Mouse (Mus musculus): Measurements from ENCODE around the gene Tspyl3. TPM values are rescaled to one million over a fixed set of nuclear protein-coding genes. Genes with fewer than 3 reads are reported as not detected.

Gene Tspyl3
- polyA plus RNA-seq (2014; fragmentation: Illumina TruSeq; extraction: RNeasy Lipid Tissue Mini Kit (QIAGEN cat#74804); ENCODE audit: low replicate concordance): 1.2 TPM

DNA sequence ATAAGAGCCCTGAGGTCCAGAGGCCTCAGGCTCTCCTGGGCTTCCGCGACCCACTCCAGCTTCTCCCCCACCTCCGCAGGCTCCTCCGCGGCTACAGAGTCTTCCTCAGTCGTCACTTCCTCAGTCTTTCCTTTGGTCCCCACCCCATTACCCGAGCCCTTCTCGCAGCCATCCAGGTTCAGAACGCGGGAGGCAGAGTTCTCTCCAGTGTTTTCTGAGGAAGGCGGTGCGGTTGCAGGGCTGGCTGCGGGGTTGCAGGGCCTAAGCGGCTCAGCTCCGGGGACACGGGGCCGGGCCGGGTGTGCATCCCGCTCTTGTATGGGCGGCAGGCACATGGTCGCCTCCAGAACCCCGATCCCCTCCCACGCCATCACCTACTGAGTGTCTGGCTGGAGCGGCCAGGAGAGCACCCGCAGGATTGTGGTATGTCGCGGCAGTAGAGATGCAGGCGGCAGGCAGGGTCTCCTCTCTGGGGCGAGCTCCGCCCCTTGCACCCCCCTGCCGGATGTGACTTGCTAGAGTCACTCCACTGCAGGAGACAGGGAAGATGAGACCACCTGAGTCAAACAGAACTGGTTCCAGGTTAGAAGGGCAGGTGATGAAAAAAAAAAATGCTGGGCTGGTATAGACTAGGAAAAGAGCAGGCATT is at the start of gene Tspyl3:
Gene Tspyl3, minus strand, starts transcription at position 496 of the 649 bp plus-strand sequence.

DNA sequence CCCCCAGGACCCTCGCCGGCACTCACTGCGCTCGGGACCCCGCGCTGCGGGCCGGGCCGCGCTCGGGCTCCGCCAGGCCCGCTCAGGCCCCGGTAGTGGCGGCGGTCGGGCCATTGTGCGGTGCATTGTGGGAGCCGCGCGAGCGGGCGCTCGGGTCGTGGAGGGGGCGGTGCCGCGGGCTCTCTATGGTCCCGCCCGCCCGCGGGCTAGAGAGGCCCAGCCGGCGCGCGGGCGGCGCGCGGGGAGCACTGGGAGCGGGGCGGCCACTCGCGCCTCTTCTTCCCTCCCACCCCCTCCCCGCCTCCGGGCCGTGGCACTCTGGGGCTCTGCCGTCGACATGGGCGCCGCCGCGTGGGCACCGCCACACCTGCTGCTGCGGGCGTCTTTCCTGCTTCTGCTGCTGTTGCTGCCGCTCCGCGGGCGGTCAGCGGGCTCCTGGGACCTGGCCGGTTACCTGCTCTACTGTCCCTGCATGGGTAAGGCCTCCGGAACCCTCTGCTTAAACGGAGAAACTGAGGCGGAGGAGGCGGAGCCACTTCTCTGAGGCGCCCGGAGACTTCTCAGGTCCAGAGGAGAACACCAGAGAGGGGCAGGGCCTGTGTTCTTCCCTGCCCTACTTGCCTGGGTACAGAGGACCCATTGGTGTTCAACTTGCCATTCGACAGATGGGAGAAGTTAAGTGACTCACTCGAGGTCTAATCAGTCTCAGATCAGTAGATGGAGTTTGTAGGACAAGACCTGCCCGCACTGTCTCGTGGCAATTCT is 16.2 kb upstream of the Tspyl3 start, which contains the start of the genes Plagl2 and Pofut1:
Gene Plagl2, minus strand, starts transcription at position 177 of the 765 bp plus-strand sequence.
Gene Pofut1, plus strand, starts transcription at position 284 of the 765 bp plus-strand sequence.

Other genes with a start within 250 kb of the Tspyl3 start
- gene Pdrg1, start 210.0 kb downstream of the Tspyl3 start, polyA plus RNA-seq (2014; fragmentation: Illumina TruSeq; extraction: RNeasy Lipid Tissue Mini Kit (QIAGEN cat#74804); ENCODE audit: low replicate concordance): 18.2 TPM
- not detected for gene Xkr7, start 193.6 kb downstream of the Tspyl3 start, polyA plus RNA-seq (2014; fragmentation: Illumina TruSeq; extraction: RNeasy Lipid Tissue Mini Kit (QIAGEN cat#74804); ENCODE audit: low replicate concordance)
- 0.52 TPM for gene Ccm2l, start 159.5 kb downstream of the Tspyl3 start, polyA plus RNA-seq (2014; fragmentation: Illumina TruSeq; extraction: RNeasy Lipid Tissue Mini Kit (QIAGEN cat#74804); ENCODE audit: low replicate concordance)
- gene Hck, start 117.0 kb downstream of the Tspyl3 start, polyA plus RNA-seq (2014; fragmentation: Illumina TruSeq; extraction: RNeasy Lipid Tissue Mini Kit (QIAGEN cat#74804); ENCODE audit: low replicate concordance): 0.71 TPM
- gene Tm9sf4, start 64.1 kb downstream of the Tspyl3 start, polyA plus RNA-seq (2014; fragmentation: Illumina TruSeq; extraction: RNeasy Lipid Tissue Mini Kit (QIAGEN cat#74804); ENCODE audit: low replicate concordance): 16.5 TPM
- 15.3 TPM for gene Plagl2, start 16.0 kb upstream of the Tspyl3 start, polyA plus RNA-seq (2014; fragmentation: Illumina TruSeq; extraction: RNeasy Lipid Tissue Mini Kit (QIAGEN cat#74804); ENCODE audit: low replicate concordance)
- gene Pofut1, start 16.1 kb upstream of the Tspyl3 start, polyA plus RNA-seq (2014; fragmentation: Illumina TruSeq; extraction: RNeasy Lipid Tissue Mini Kit (QIAGEN cat#74804); ENCODE audit: low replicate concordance): 10.2 TPM
- 9.2 TPM for gene Kif3b, start 66.0 kb upstream of the Tspyl3 start, polyA plus RNA-seq (2014; fragmentation: Illumina TruSeq; extraction: RNeasy Lipid Tissue Mini Kit (QIAGEN cat#74804); ENCODE audit: low replicate concordance)
- gene Asxl1, start 120.4 kb upstream of the Tspyl3 start, polyA plus RNA-seq (2014; fragmentation: Illumina TruSeq; extraction: RNeasy Lipid Tissue Mini Kit (QIAGEN cat#74804); ENCODE audit: low replicate concordance): 9.1 TPM